Mouse (Mus musculus): ENCODE results near the gene Mtch1. TPM values are rescaled to one million over a fixed set of nuclear protein-coding genes. Genes with fewer than 3 reads are reported as not detected.

Gene Mtch1
- polyA plus RNA-seq, 1 experiment from 2014 or later: 533 TPM

- WGBS: 82% methylated on average over 2 of the region's 2 CpGs
- DNase-seq: no peak
- Histone ChIP-seq H3K9ac (replicated peaks; ENCODE audit: low read length) (no peak overlapping the region), H3K4me3 (replicated peaks; ENCODE audit: low read depth, low read length) (no peak overlapping the region), H3K36me3 (ENCODE audit: control insufficient read depth, insufficient read depth, low read length) (no peaks in the 10 kb centered on the region), H3K27ac (replicated peaks; ENCODE audit: low read depth, low read length) (no peak overlapping the region), H3K27me3 (ENCODE audit: control insufficient read depth, insufficient read depth, low read length) (no peaks in the 10 kb centered on the region), H3K4me2 (ENCODE audit: low read length) (no peak overlapping the region), H3K9me3 (ENCODE audit: control insufficient read depth, low read length) (no peaks in the 10 kb centered on the region), H3K4me1 (ENCODE audit: control insufficient read depth, insufficient read depth, low read length) (no peaks in the 10 kb centered on the region)
- no peak for ATAC-seq (ENCODE audit: low FRiP score, low TSS enrichment)
Measured at GRCm38 (mm10) chr17:29312082-29312481, 35.7 kb downstream of the Mtch1 start.

GRCm38 (mm10) chr17:29311602-29312001 lies 36.1 kb downstream of the Mtch1 start:
- ATAC-seq (ENCODE audit: low FRiP score, low TSS enrichment) (no peak), DNase-seq (no peak)
- H3K9me3 ChIP-seq (ENCODE audit: control insufficient read depth, low read length): no peaks in the 10 kb centered on the region
- no peak overlapping the region for H3K27ac ChIP-seq (replicated peaks; ENCODE audit: low read depth, low read length)
- no peak overlapping the region for H3K4me3 ChIP-seq (replicated peaks; ENCODE audit: low read depth, low read length)
- no peak overlapping the region for H3K4me2 ChIP-seq (ENCODE audit: low read length)
- no peaks in the 10 kb centered on the region for H3K36me3 ChIP-seq (ENCODE audit: control insufficient read depth, insufficient read depth, low read length)
- 88% methylated on average over 8 of the region's 8 CpGs for WGBS
- H3K4me1 ChIP-seq (ENCODE audit: control insufficient read depth, insufficient read depth, low read length): no peaks in the 10 kb centered on the region
- H3K27me3 ChIP-seq (ENCODE audit: control insufficient read depth, insufficient read depth, low read length): no peaks in the 10 kb centered on the region
- no peak overlapping the region for H3K9ac ChIP-seq (replicated peaks; ENCODE audit: low read length)

- Histone ChIP-seq H3K9ac (replicated peaks; ENCODE audit: low read length) (no peak overlapping the region), H3K27me3 (ENCODE audit: control insufficient read depth, insufficient read depth, low read length) (no peaks in the 10 kb centered on the region), H3K4me3 (replicated peaks; ENCODE audit: low read depth, low read length) (no peak overlapping the region), H3K9me3 (ENCODE audit: control insufficient read depth, low read length) (no peaks in the 10 kb centered on the region), H3K36me3 (ENCODE audit: control insufficient read depth, insufficient read depth, low read length) (no peaks in the 10 kb centered on the region), H3K4me1 (ENCODE audit: control insufficient read depth, insufficient read depth, low read length) (no peaks in the 10 kb centered on the region), H3K4me2 (ENCODE audit: low read length) (no peak overlapping the region), H3K27ac (replicated peaks; ENCODE audit: low read depth, low read length) (no peak overlapping the region)
- no peak for DNase-seq
- WGBS: 87% methylated on average over 21 of the region's 21 CpGs
- ATAC-seq (ENCODE audit: low FRiP score, low TSS enrichment): no peak
Measured at GRCm38 (mm10) chr17:29310056-29310623, 37.6 kb downstream of the Mtch1 start.

GRCm38 (mm10) chr17:29305871-29306270 lies 41.9 kb downstream of the Mtch1 start:
- no peak overlapping the region for H3K4me3 ChIP-seq (replicated peaks; ENCODE audit: low read depth, low read length)
- no peak overlapping the region for H3K27ac ChIP-seq (replicated peaks; ENCODE audit: low read depth, low read length)
- peaks cover 21% of the 10 kb centered on the region for H3K36me3 ChIP-seq (ENCODE audit: control insufficient read depth, insufficient read depth, low read length)
- no peak overlapping the region for H3K4me2 ChIP-seq (ENCODE audit: low read length)
- no peaks in the 10 kb centered on the region for H3K4me1 ChIP-seq (ENCODE audit: control insufficient read depth, insufficient read depth, low read length)
- 64% methylated on average over 7 of the region's 7 CpGs for WGBS
- no peaks in the 10 kb centered on the region for H3K9me3 ChIP-seq (ENCODE audit: control insufficient read depth, low read length)
- H3K27me3 ChIP-seq (ENCODE audit: control insufficient read depth, insufficient read depth, low read length): no peaks in the 10 kb centered on the region
- no peak for DNase-seq
- no peak for ATAC-seq (ENCODE audit: low FRiP score, low TSS enrichment)
- H3K9ac ChIP-seq (replicated peaks; ENCODE audit: low read length): no peak overlapping the region

GRCm38 (mm10) chr17:29305058-29305806 lies 42.5 kb downstream of the Mtch1 start:
- ATAC-seq (ENCODE audit: low FRiP score, low TSS enrichment): no peak
- H3K27ac ChIP-seq (replicated peaks; ENCODE audit: low read depth, low read length): no peak overlapping the region
- no peaks in the 10 kb centered on the region for H3K4me1 ChIP-seq (ENCODE audit: control insufficient read depth, insufficient read depth, low read length)
- no peak overlapping the region for H3K4me3 ChIP-seq (replicated peaks; ENCODE audit: low read depth, low read length)
- H3K4me2 ChIP-seq (ENCODE audit: low read length): no peak overlapping the region
- no peaks in the 10 kb centered on the region for H3K27me3 ChIP-seq (ENCODE audit: control insufficient read depth, insufficient read depth, low read length)
- no peaks in the 10 kb centered on the region for H3K9me3 ChIP-seq (ENCODE audit: control insufficient read depth, low read length)
- 30% methylated on average over 15 of the region's 15 CpGs for WGBS
- no peak overlapping the region for H3K9ac ChIP-seq (replicated peaks; ENCODE audit: low read length)
- DNase-seq: no peak
- H3K36me3 ChIP-seq (ENCODE audit: control insufficient read depth, insufficient read depth, low read length): peaks cover 26% of the 10 kb centered on the region

GRCm38 (mm10) chr17:29304376-29305057 lies 43.2 kb downstream of the Mtch1 start:
- 78% methylated on average over 13 of the region's 13 CpGs for WGBS
- no peak for DNase-seq
- Histone ChIP-seq H3K4me1 (ENCODE audit: control insufficient read depth, insufficient read depth, low read length) (no peaks in the 10 kb centered on the region), H3K4me3 (replicated peaks; ENCODE audit: low read depth, low read length) (no peak overlapping the region), H3K9ac (replicated peaks; ENCODE audit: low read length) (no peak overlapping the region), H3K27ac (replicated peaks; ENCODE audit: low read depth, low read length) (no peak overlapping the region), H3K36me3 (ENCODE audit: control insufficient read depth, insufficient read depth, low read length) (peaks cover 34% of the 10 kb centered on the region), H3K4me2 (ENCODE audit: low read length) (no peak overlapping the region), H3K27me3 (ENCODE audit: control insufficient read depth, insufficient read depth, low read length) (no peaks in the 10 kb centered on the region), H3K9me3 (ENCODE audit: control insufficient read depth, low read length) (no peaks in the 10 kb centered on the region)
- ATAC-seq (ENCODE audit: low FRiP score, low TSS enrichment): no peak

- no peak overlapping the region for H3K4me3 ChIP-seq (replicated peaks; ENCODE audit: low read depth, low read length)
- no peak for ATAC-seq (ENCODE audit: low FRiP score, low TSS enrichment)
- 66% methylated on average over 3 of the region's 3 CpGs for WGBS
Measured at GRCm38 (mm10) chr17:29303856-29304255, 43.9 kb downstream of the Mtch1 start.

GRCm38 (mm10) chr17:29303087-29303486 lies 44.6 kb downstream of the Mtch1 start:
- Histone ChIP-seq H3K27me3 (ENCODE audit: control insufficient read depth, insufficient read depth, low read length) (no peaks in the 10 kb centered on the region), H3K27ac (replicated peaks; ENCODE audit: low read depth, low read length) (no peak overlapping the region), H3K9me3 (ENCODE audit: control insufficient read depth, low read length) (no peaks in the 10 kb centered on the region), H3K9ac (replicated peaks; ENCODE audit: low read length) (no peak overlapping the region), H3K4me3 (replicated peaks; ENCODE audit: low read depth, low read length) (no peak overlapping the region), H3K4me1 (ENCODE audit: control insufficient read depth, insufficient read depth, low read length) (no peaks in the 10 kb centered on the region), H3K4me2 (ENCODE audit: low read length) (no peak overlapping the region), H3K36me3 (ENCODE audit: control insufficient read depth, insufficient read depth, low read length) (peaks cover 45% of the 10 kb centered on the region)
- 55% methylated on average over 3 of the region's 3 CpGs for WGBS
- DNase-seq: no peak
- ATAC-seq (ENCODE audit: low FRiP score, low TSS enrichment): no peak

More at GRCm38 (mm10) chr17:29303856-29304255, 43.9 kb downstream of the Mtch1 start:
- no peak for DNase-seq
- H3K4me1 ChIP-seq (ENCODE audit: control insufficient read depth, insufficient read depth, low read length): no peaks in the 10 kb centered on the region
- no peak overlapping the region for H3K4me2 ChIP-seq (ENCODE audit: low read length)
- no peak overlapping the region for H3K9ac ChIP-seq (replicated peaks; ENCODE audit: low read length)
- H3K36me3 ChIP-seq (ENCODE audit: control insufficient read depth, insufficient read depth, low read length): peaks cover 39% of the 10 kb centered on the region
- no peak overlapping the region for H3K27ac ChIP-seq (replicated peaks; ENCODE audit: low read depth, low read length)
- no peaks in the 10 kb centered on the region for H3K9me3 ChIP-seq (ENCODE audit: control insufficient read depth, low read length)
- no peaks in the 10 kb centered on the region for H3K27me3 ChIP-seq (ENCODE audit: control insufficient read depth, insufficient read depth, low read length)

Data from midbrain, embryonic 14.5 days (tissue).